In the genomic region with DNA sequence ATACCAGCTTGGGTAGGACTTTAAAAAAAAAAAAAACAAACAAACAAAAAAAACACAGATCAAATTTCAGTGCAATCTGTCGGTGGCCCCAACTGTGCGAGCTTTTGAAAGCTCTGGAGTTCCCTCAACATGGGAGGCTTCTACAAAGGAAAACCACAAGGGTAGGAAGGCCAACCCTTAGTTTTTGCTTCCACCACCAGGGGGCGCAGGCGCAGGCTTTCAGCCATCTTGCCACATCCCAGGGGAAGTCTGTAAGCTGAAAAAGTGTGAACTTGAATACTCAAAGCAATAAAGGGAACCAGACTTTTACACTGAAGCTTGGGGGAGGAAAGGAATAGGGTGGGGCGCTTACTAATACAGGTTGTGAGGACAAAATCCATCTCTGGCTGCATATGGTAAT, we compare ENCODE assay signal across 9 mouse cellular contexts. TPM values are rescaled to one million over a fixed set of nuclear protein-coding genes. Genes with fewer than 3 reads are reported as not detected.
DNase-seq lines count a peak whose midpoint lies in the region; ATAC-seq lines count a peak whose summit lies in the region.
"Had no signal": no experiment of that assay in that cellular context is flagged by ENCODE, and none has a peak within 500 bp of the region (broad histone marks: within the 10 kb centered on the region; RNA-seq: fewer than 3 reads in every experiment).

No protein-coding gene starts in this region.

- no peaks in the 10 kb centered on the region for H3K36me3 ChIP-seq in midbrain, embryonic 10.5 days
- no peaks in the 10 kb centered on the region for H3K36me3 ChIP-seq in midbrain, embryonic 16.5 days (ENCODE audit: control insufficient read depth, insufficient read depth, low read length)
- no peaks in the 10 kb centered on the region for H3K36me3 ChIP-seq in limb, embryonic 11.5 days (ENCODE audit: control insufficient read depth, insufficient read depth, low read length)

- H3K9ac ChIP-seq in midbrain, embryonic 16.5 days (ENCODE audit: low read depth, low read length): no peak overlapping the region
- no peak overlapping the region for H3K9ac ChIP-seq in limb, embryonic 11.5 days (ENCODE audit: low read length)

- 39% methylated on average over 5 of the region's 5 CpGs for WGBS in midbrain, embryonic 10.5 days
- WGBS in midbrain, embryonic 16.5 days: 42% methylated on average over 5 of the region's 5 CpGs
- 32% methylated on average over 5 of the region's 5 CpGs for WGBS in limb, embryonic 11.5 days

- intact Hi-C loops in heart, postnatal 14 days (cut with DNase I): no loop called here

- no peaks in the 10 kb centered on the region for H3K27me3 ChIP-seq in midbrain, embryonic 10.5 days (ENCODE audit: low read depth, poor library complexity, severe bottlenecking)
- no peaks in the 10 kb centered on the region for H3K27me3 ChIP-seq in midbrain, embryonic 16.5 days (ENCODE audit: control insufficient read depth, insufficient read depth, low read depth, low read length)
- no peaks in the 10 kb centered on the region for H3K27me3 ChIP-seq in limb, embryonic 11.5 days (ENCODE audit: control insufficient read depth, insufficient read depth, low read length)

- H3K4me1 ChIP-seq in midbrain, embryonic 10.5 days: peaks cover 10% of the 10 kb centered on the region; the same call in 1 of the 2 replicates
- no peaks in the 10 kb centered on the region for H3K4me1 ChIP-seq in midbrain, embryonic 16.5 days (ENCODE audit: control insufficient read depth, insufficient read depth, low read length)
- no peaks in the 10 kb centered on the region for H3K4me1 ChIP-seq in limb, embryonic 11.5 days (ENCODE audit: control insufficient read depth, insufficient read depth, low read length)

- no peak overlapping the region for H3K4me3 ChIP-seq in midbrain, embryonic 10.5 days
- H3K4me3 ChIP-seq in midbrain, embryonic 16.5 days (ENCODE audit: low read depth, low read length): no peak overlapping the region
- no peak overlapping the region for H3K4me3 ChIP-seq in limb, embryonic 11.5 days (ENCODE audit: low read depth, low read length)

- DNase-seq in midbrain, embryonic 10.5 days (ENCODE audit: low spot score): peak; percentile 65
- peak; percentile 79 for DNase-seq in adrenal gland, adult 2 months
- peak; percentile 76 for DNase-seq in embryo, embryonic 10.5 days (ENCODE audit: low spot score)
- peak; percentile 73 to 86 for DNase-seq in heart, postnatal 14 days
- peak; percentile 76 for DNase-seq in limb, embryonic 11.5 days (ENCODE audit: low spot score)
- peak; percentile 11 for DNase-seq in retina, adult 2 months (ENCODE audit: low read depth, low spot score)
- peak; percentile 88 for DNase-seq in thymus, postnatal 4 days

- H3K4me2 ChIP-seq in midbrain, embryonic 16.5 days (ENCODE audit: low read length): no peak overlapping the region
- H3K4me2 ChIP-seq in limb, embryonic 11.5 days (ENCODE audit: low read depth, severe bottlenecking): no peak overlapping the region

- H3K27ac ChIP-seq in midbrain, embryonic 10.5 days (replicated peaks): no peak overlapping the region
- H3K27ac ChIP-seq in midbrain, embryonic 16.5 days (ENCODE audit: low read length): no peak overlapping the region
- no peak overlapping the region for H3K27ac ChIP-seq in limb, embryonic 11.5 days (replicated peaks; ENCODE audit: low read depth, low read length)

- H3K9me3 ChIP-seq in midbrain, embryonic 10.5 days (replicated peaks): no peaks in the 10 kb centered on the region
- no peaks in the 10 kb centered on the region for H3K9me3 ChIP-seq in midbrain, embryonic 16.5 days (replicated peaks; ENCODE audit: control insufficient read depth, low read length, poor library complexity, severe bottlenecking)
- no peaks in the 10 kb centered on the region for H3K9me3 ChIP-seq in limb, embryonic 11.5 days (ENCODE audit: control insufficient read depth, low read length)

- no peak for ATAC-seq in midbrain, embryonic 16.5 days
- no peak for ATAC-seq in limb, embryonic 11.5 days (ENCODE audit: insufficient number of reproducible peaks, low FRiP score, low TSS enrichment, low read depth)

RNA-seq across cellular contexts. Expression of a gene that starts 1.0 kb away (rescaled TPM):
- not detected in 2 replicates for polyA plus RNA-seq in midbrain, embryonic 10.5 days (2016; fragmentation: Nextera tagmentation; extraction: Ambion mirVana)
- polyA plus RNA-seq in midbrain, embryonic 16.5 days (2015; fragmentation: Nextera tagmentation; extraction: Ambion mirVana): not detected in 2 replicates
- not detected for total RNA-seq in adrenal gland, adult 2 months (2021)
- not detected in 2 replicates for polyA plus RNA-seq in adrenal gland, adult 2 months (2012; rRNA removed)
- not detected for total RNA-seq in heart, postnatal 14 days (2021)
- polyA plus RNA-seq in limb, embryonic 11.5 days (2014; fragmentation: Nextera tagmentation; extraction: Ambion mirVana): not detected in 2 replicates
- polyA plus RNA-seq: neural tube, embryonic 14.5 days had no signal

RNA-seq across cellular contexts. Expression of a gene that starts 4.0 kb away (rescaled TPM):
- polyA plus RNA-seq in midbrain, embryonic 10.5 days (2016; fragmentation: Nextera tagmentation; extraction: Ambion mirVana): not detected in 2 replicates
- polyA plus RNA-seq in midbrain, embryonic 16.5 days (2015; fragmentation: Nextera tagmentation; extraction: Ambion mirVana): not detected in 2 replicates
- total RNA-seq in adrenal gland, adult 2 months (2021): under 1 TPM; 0.14 to 0.97 TPM
- 0.50 and 0.76 TPM in 2 replicates for polyA plus RNA-seq in adrenal gland, adult 2 months (2012; rRNA removed)
- under 1 TPM; 0.38 to 0.44 TPM for total RNA-seq in heart, postnatal 14 days (2021)
- polyA plus RNA-seq in limb, embryonic 11.5 days (2014; fragmentation: Nextera tagmentation; extraction: Ambion mirVana): not detected in 2 replicates

RNA-seq across cellular contexts. Expression of a gene that starts 39.2 kb away (rescaled TPM):
- polyA plus RNA-seq in midbrain, embryonic 10.5 days (2016; fragmentation: Nextera tagmentation; extraction: Ambion mirVana): not detected in 2 replicates
- not detected in 2 replicates for polyA plus RNA-seq in midbrain, embryonic 16.5 days (2015; fragmentation: Nextera tagmentation; extraction: Ambion mirVana)
- not detected for total RNA-seq in adrenal gland, adult 2 months (2021)
- polyA plus RNA-seq in adrenal gland, adult 2 months (2012; rRNA removed): not detected in 2 replicates
- not detected for total RNA-seq in heart, postnatal 14 days (2021)
- not detected in 2 replicates for polyA plus RNA-seq in limb, embryonic 11.5 days (2014; fragmentation: Nextera tagmentation; extraction: Ambion mirVana)
- polyA plus RNA-seq: neural tube, embryonic 14.5 days had no signal

RNA-seq across cellular contexts. Expression of a gene that starts 52.9 kb away (rescaled TPM):
- polyA plus RNA-seq in midbrain, embryonic 10.5 days (2016; fragmentation: Nextera tagmentation; extraction: Ambion mirVana): not detected in 2 replicates
- not detected in 2 replicates for polyA plus RNA-seq in midbrain, embryonic 16.5 days (2015; fragmentation: Nextera tagmentation; extraction: Ambion mirVana)
- not detected for total RNA-seq in adrenal gland, adult 2 months (2021)
- polyA plus RNA-seq in adrenal gland, adult 2 months (2012; rRNA removed): not detected in 2 replicates
- not detected for total RNA-seq in heart, postnatal 14 days (2021)
- polyA plus RNA-seq in limb, embryonic 11.5 days (2014; fragmentation: Nextera tagmentation; extraction: Ambion mirVana): not detected in 2 replicates
- polyA plus RNA-seq: neural tube, embryonic 14.5 days had no signal

Comparison
In these comparisons a context has a peak if more than half of its experiments do, and no peak if none do; other contexts are left out.
1. DNase-seq: peak in every context shown above with its lines; median percentile 88 in thymus, postnatal 4 days; 80 in heart, postnatal 14 days; 79 in adrenal gland, adult 2 months; 76 in embryo, embryonic 10.5 days; 76 in limb, embryonic 11.5 days; 65 in midbrain, embryonic 10.5 days; 11 in retina, adult 2 months.